Mouse (Mus musculus) mouse embryonic stem cell (cell line): ENCODE results near the gene Mfrp.

Experiments
- in situ Hi-C, 2 experiments: fragments of 300-500 bp; cut with MboI; formaldehyde crosslinking; loops; 1 replicate in 1 of 2; 3 replicates in 1 of 2; pipeline ENCODE4 v1.14.3; 2019 to 2020; ENCODE audit warnings: low sequenced_read_pairs in 2 of 2, low pct_unique_long_range_greater_than_20kb in 1 of 2, mixed read lengths in 1 of 2; ENCODE audit not compliant: unreplicated experiment in 1 of 2

Gene Mfrp

GRCm38 (mm10) chr9:44119948-44120465 lies 18.5 kb downstream of the Mfrp start:
- in situ Hi-C loops = no loop called here

- in situ Hi-C loops = no loop called here
Observed at GRCm38 (mm10) chr9:44124317-44124716, 22.8 kb downstream of the Mfrp start.

- in situ Hi-C loops = no loop called here
Observed at GRCm38 (mm10) chr9:44125026-44125425, 23.5 kb downstream of the Mfrp start.

- in situ Hi-C loops = no loop called here
Observed at GRCm38 (mm10) chr9:44125546-44126428, 24.3 kb downstream of the Mfrp start.

- in situ Hi-C loops = no loop called here
Observed at GRCm38 (mm10) chr9:44126746-44127145, 25.2 kb downstream of the Mfrp start.

GRCm38 (mm10) chr9:44127351-44127801 lies 25.8 kb downstream of the Mfrp start:
- in situ Hi-C loops = no loop called here

GRCm38 (mm10) chr9:44129633-44130032 lies 28.1 kb downstream of the Mfrp start:
- in situ Hi-C loops = no loop called here

- in situ Hi-C loops = no loop called here
Observed at GRCm38 (mm10) chr9:44130034-44130433, 28.5 kb downstream of the Mfrp start.

- in situ Hi-C loops = no loop called here
Observed at GRCm38 (mm10) chr9:44130581-44131275, 29.2 kb downstream of the Mfrp start.

- in situ Hi-C loops = no loop called here
Observed at GRCm38 (mm10) chr9:44131276-44131590, 29.7 kb downstream of the Mfrp start.

- in situ Hi-C loops = no loop called here
Observed at GRCm38 (mm10) chr9:44132200-44132599, 30.7 kb downstream of the Mfrp start.

GRCm38 (mm10) chr9:44133287-44133686 lies 31.8 kb downstream of the Mfrp start:
- in situ Hi-C loops = no loop called here

- in situ Hi-C loops = no loop called here
Observed at GRCm38 (mm10) chr9:44134101-44134850, 32.7 kb downstream of the Mfrp start, which contains the start of gene Mcam. Gene Mcam (plus strand): TSS chr9:44134469.

- in situ Hi-C loops = no loop called here
Observed at GRCm38 (mm10) chr9:44134851-44135730, 33.6 kb downstream of the Mfrp start.

GRCm38 (mm10) chr9:44135731-44136411 lies 34.3 kb downstream of the Mfrp start:
- in situ Hi-C loops = no loop called here

- in situ Hi-C loops = no loop called here
Observed at GRCm38 (mm10) chr9:44137846-44138245, 36.3 kb downstream of the Mfrp start.

GRCm38 (mm10) chr9:44141951-44142350 lies 40.4 kb downstream of the Mfrp start:
- in situ Hi-C loops = no loop called here
